Mouse (Mus musculus) heart, adult 11 months (tissue): ENCODE results near the gene Hs1bp3.

Experiments used
- DNase-seq: peaks from one replicate; pipeline ENCODE4 v3.0.0; 2022

Gene Hs1bp3

GRCm38 (mm10) chr12:8337286-8338060 is 24.2 kb downstream of the Hs1bp3 start:
- peak; percentile 95 for DNase-seq

- no peak for DNase-seq
These were observed 25.3 kb downstream of the Hs1bp3 start for GRCm38 (mm10) chr12:8338491-8338890.

GRCm38 (mm10) chr12:8338918-8339317 is 25.7 kb downstream of the Hs1bp3 start:
- DNase-seq: no peak

GRCm38 (mm10) chr12:8339591-8340319 is 26.5 kb downstream of the Hs1bp3 start:
- DNase-seq: no peak

GRCm38 (mm10) chr12:8341008-8341407 is 27.8 kb downstream of the Hs1bp3 start:
- DNase-seq: no peak

- DNase-seq: peak; percentile 91
These were observed 30.1 kb downstream of the Hs1bp3 start for GRCm38 (mm10) chr12:8343381-8343780.

- DNase-seq: peak; percentile 99
These were observed 31.7 kb downstream of the Hs1bp3 start for GRCm38 (mm10) chr12:8344897-8345296.

- DNase-seq: peak; percentile 91
These were observed 32.3 kb downstream of the Hs1bp3 start for GRCm38 (mm10) chr12:8345539-8345938.

- peak; percentile 95 for DNase-seq
These were observed 34.7 kb downstream of the Hs1bp3 start for GRCm38 (mm10) chr12:8347746-8348462.

- peak; percentile 96 for DNase-seq
These were observed 35.7 kb downstream of the Hs1bp3 start for GRCm38 (mm10) chr12:8348733-8349513.

GRCm38 (mm10) chr12:8351025-8351903 is 38.0 kb downstream of the Hs1bp3 start:
- DNase-seq: peak; percentile 99

- DNase-seq: no peak
These were observed 39.8 kb downstream of the Hs1bp3 start for GRCm38 (mm10) chr12:8353071-8353470.

- no peak for DNase-seq
These were observed 41.0 kb downstream of the Hs1bp3 start for GRCm38 (mm10) chr12:8354187-8354586.

GRCm38 (mm10) chr12:8355011-8355410 is 41.8 kb downstream of the Hs1bp3 start:
- DNase-seq: no peak

GRCm38 (mm10) chr12:8357449-8357848 is 44.2 kb downstream of the Hs1bp3 start:
- peak; percentile 100 for DNase-seq

- DNase-seq: peak; percentile 92
These were observed 45.2 kb downstream of the Hs1bp3 start for GRCm38 (mm10) chr12:8358344-8358966.

- DNase-seq: no peak
These were observed 46.3 kb downstream of the Hs1bp3 start for GRCm38 (mm10) chr12:8359418-8360112.

- DNase-seq: no peak
These were observed 48.6 kb downstream of the Hs1bp3 start for GRCm38 (mm10) chr12:8361866-8362265.

GRCm38 (mm10) chr12:8362400-8362799 is 49.2 kb downstream of the Hs1bp3 start:
- no peak for DNase-seq

- no peak for DNase-seq
These were observed 51.1 kb downstream of the Hs1bp3 start for GRCm38 (mm10) chr12:8364321-8364838.
